Mouse (Mus musculus) ES-CJ7 (cell line): Measurements from ENCODE around the gene Tmem262.

Experiments
- DNase-seq: peaks from one replicate; pipeline ENCODE4 v3.0.0; 2011; ENCODE audit warnings: low read depth, low spot score

Gene Tmem262

GRCm38 (mm10) chr19:6061021-6061533, 18.8 kb upstream of the Tmem262 start, which contains the start of gene Znhit2:
Gene Znhit2, plus strand, starts transcription at chr19:6061192.
- DNase-seq: peak; percentile 91

GRCm38 (mm10) chr19:6061641-6062302, 18.1 kb upstream of the Tmem262 start:
- DNase-seq: no peak

- DNase-seq: no peak
Measured at GRCm38 (mm10) chr19:6062418-6062817, 17.4 kb upstream of the Tmem262 start.

- DNase-seq: no peak
Measured at GRCm38 (mm10) chr19:6063081-6063480, 16.8 kb upstream of the Tmem262 start.

- DNase-seq: no peak
Measured at GRCm38 (mm10) chr19:6066571-6066970, 13.3 kb upstream of the Tmem262 start.

- DNase-seq: peak; percentile 91
Measured at GRCm38 (mm10) chr19:6067011-6067723, 12.7 kb upstream of the Tmem262 start.

GRCm38 (mm10) chr19:6067724-6068415, 12.0 kb upstream of the Tmem262 start, which contains the start of gene Tm7sf2:
Gene Tm7sf2, minus strand, starts transcription at chr19:6068373.
- DNase-seq: peak; percentile 89

GRCm38 (mm10) chr19:6068951-6069350, 10.9 kb upstream of the Tmem262 start:
- peak; percentile 42 for DNase-seq

- no peak for DNase-seq
Measured at GRCm38 (mm10) chr19:6069851-6070250, 10.0 kb upstream of the Tmem262 start.

GRCm38 (mm10) chr19:6070571-6071250, 9.1 kb upstream of the Tmem262 start:
- peak; percentile 59 for DNase-seq

GRCm38 (mm10) chr19:6071261-6071660, 8.6 kb upstream of the Tmem262 start:
- no peak for DNase-seq

- no peak for DNase-seq
Measured at GRCm38 (mm10) chr19:6073889-6074288, 5.9 kb upstream of the Tmem262 start.

- DNase-seq: peak; percentile 96
Measured at GRCm38 (mm10) chr19:6076564-6077393, 3.1 kb upstream of the Tmem262 start, which contains the start of gene Vps51. Gene Vps51, minus strand, starts transcription at chr19:6077231.

GRCm38 (mm10) chr19:6082156-6082555, 2.3 kb downstream of the Tmem262 start, which contains the start of gene Gm28374:
Gene Gm28374, minus strand, starts transcription at chr19:6082256.
- DNase-seq: no peak

- DNase-seq: peak; percentile 99
Measured at GRCm38 (mm10) chr19:6084478-6085248, 4.8 kb downstream of the Tmem262 start, which contains the start of the genes Zfpl1 and Cdca5. Gene Zfpl1, minus strand, starts transcription at chr19:6084956. Gene Cdca5, plus strand, starts transcription at chr19:6084983.

- peak; percentile 97 for DNase-seq
Measured at GRCm38 (mm10) chr19:6085417-6085879, 5.6 kb downstream of the Tmem262 start.

- no peak for DNase-seq
Measured at GRCm38 (mm10) chr19:6088841-6089240, 9.0 kb downstream of the Tmem262 start.

GRCm38 (mm10) chr19:6094119-6094518, 14.3 kb downstream of the Tmem262 start, which contains the start of gene AC131692.1:
Gene AC131692.1, plus strand, starts transcription at chr19:6094419.
- no peak for DNase-seq

- DNase-seq: no peak
Measured at GRCm38 (mm10) chr19:6097847-6098246, 18.0 kb downstream of the Tmem262 start.
